Mouse (Mus musculus): ENCODE measurements around the gene Eefsec. TPM values are rescaled to one million over a fixed set of nuclear protein-coding genes. Genes with fewer than 3 reads are reported as not detected.

Gene Eefsec
- polyA plus RNA-seq, 1 experiment from 2014 or later, result 42.3 TPM

GRCm38 (mm10) chr6:88274623-88275022 is 171.7 kb downstream of the Eefsec start:
- Histone ChIP-seq H3K4me2 (replicated peaks) (no peak overlapping the region), H3K4me1 (peaks cover 13% of the 10 kb centered on the region), H3K27ac (no peak overlapping the region), H3K4me3 (no peak overlapping the region), H3K27me3 (peaks cover 9% of the 10 kb centered on the region; the same call in 1 of the 2 replicates), H3K36me3 (peaks cover 7% of the 10 kb centered on the region; the same call in 1 of the 2 replicates), H3K9ac (no peak overlapping the region), H3K9me3 (no peaks in the 10 kb centered on the region)
- 90% methylated on average over 6 of the region's 6 CpGs for WGBS
- ATAC-seq (ENCODE audit: low FRiP score, low read depth), result no peak

- 92% methylated on average over 2 of the region's 2 CpGs for WGBS
- Histone ChIP-seq H3K27me3 (peaks cover 8% of the 10 kb centered on the region; the same call in 1 of the 2 replicates), H3K4me1 (peaks cover 13% of the 10 kb centered on the region), H3K4me3 (no peak overlapping the region), H3K27ac (no peak overlapping the region), H3K36me3 (no peaks in the 10 kb centered on the region), H3K4me2 (replicated peaks) (no peak overlapping the region), H3K9me3 (no peaks in the 10 kb centered on the region), H3K9ac (no peak overlapping the region)
- ATAC-seq (ENCODE audit: low FRiP score, low read depth), result no peak
Measured at GRCm38 (mm10) chr6:88267970-88268369, 178.4 kb downstream of the Eefsec start.

GRCm38 (mm10) chr6:88267068-88267467 is 179.3 kb downstream of the Eefsec start:
- ATAC-seq (ENCODE audit: low FRiP score, low read depth), result no peak
- Histone ChIP-seq H3K4me1 (peaks cover 6% of the 10 kb centered on the region), H3K9ac (no peak overlapping the region), H3K27me3 (peaks cover 8% of the 10 kb centered on the region; the same call in 1 of the 2 replicates), H3K27ac (no peak overlapping the region), H3K4me2 (replicated peaks) (no peak overlapping the region), H3K9me3 (no peaks in the 10 kb centered on the region), H3K36me3 (no peaks in the 10 kb centered on the region), H3K4me3 (no peak overlapping the region)
- WGBS, result 80% methylated on average over 3 of the region's 3 CpGs

GRCm38 (mm10) chr6:88266055-88266454 is 180.3 kb downstream of the Eefsec start:
- no peak for ATAC-seq (ENCODE audit: low FRiP score, low read depth)
- H3K36me3 ChIP-seq, result no peaks in the 10 kb centered on the region
- no peak overlapping the region for H3K9ac ChIP-seq
- no peak overlapping the region for H3K27ac ChIP-seq
- H3K4me3 ChIP-seq, result no peak overlapping the region
- H3K4me1 ChIP-seq, result no peaks in the 10 kb centered on the region; the same call in 1 of the 2 replicates
- no peak overlapping the region for H3K4me2 ChIP-seq (replicated peaks)
- H3K27me3 ChIP-seq, result peaks cover 8% of the 10 kb centered on the region; the same call in 1 of the 2 replicates
- WGBS, result 81% methylated on average over 3 of the region's 3 CpGs
- H3K9me3 ChIP-seq, result no peaks in the 10 kb centered on the region

- H3K27ac ChIP-seq, result no peak overlapping the region
- H3K4me3 ChIP-seq, result no peak overlapping the region
- ATAC-seq (ENCODE audit: low FRiP score, low read depth), result no peak
- no peak overlapping the region for H3K9ac ChIP-seq
- H3K27me3 ChIP-seq, result peaks cover 6% of the 10 kb centered on the region; the same call in 1 of the 2 replicates
- H3K36me3 ChIP-seq, result no peaks in the 10 kb centered on the region
- no peaks in the 10 kb centered on the region; the same call in 1 of the 2 replicates for H3K4me1 ChIP-seq
- WGBS, result 88% methylated on average over 1 of the region's 1 CpGs
- no peaks in the 10 kb centered on the region for H3K9me3 ChIP-seq
- no peak overlapping the region for H3K4me2 ChIP-seq (replicated peaks)
Measured at GRCm38 (mm10) chr6:88265355-88265754, 181.0 kb downstream of the Eefsec start.

- Histone ChIP-seq H3K4me2 (replicated peaks) (no peak overlapping the region), H3K27me3 (peaks cover 3% of the 10 kb centered on the region; the same call in 1 of the 2 replicates), H3K4me1 (no peaks in the 10 kb centered on the region; the same call in 1 of the 2 replicates), H3K9ac (no peak overlapping the region), H3K9me3 (no peaks in the 10 kb centered on the region), H3K4me3 (no peak overlapping the region), H3K36me3 (peaks cover 9% of the 10 kb centered on the region), H3K27ac (no peak overlapping the region)
- no peak for ATAC-seq (ENCODE audit: low FRiP score, low read depth)
- WGBS, result 24% methylated on average over 9 of the region's 9 CpGs
Measured at GRCm38 (mm10) chr6:88262160-88262559, 184.2 kb downstream of the Eefsec start.

GRCm38 (mm10) chr6:88260645-88261044 is 185.7 kb downstream of the Eefsec start:
- no peaks in the 10 kb centered on the region for H3K9me3 ChIP-seq
- no peak overlapping the region for H3K9ac ChIP-seq
- H3K4me1 ChIP-seq, result no peaks in the 10 kb centered on the region; the same call in 1 of the 2 replicates
- no peak for ATAC-seq (ENCODE audit: low FRiP score, low read depth)
- no peak overlapping the region for H3K4me3 ChIP-seq
- H3K36me3 ChIP-seq, result peaks cover 23% of the 10 kb centered on the region
- no peak overlapping the region for H3K27ac ChIP-seq
- WGBS, result 78% methylated on average over 3 of the region's 3 CpGs
- peaks cover 3% of the 10 kb centered on the region; the same call in 1 of the 2 replicates for H3K27me3 ChIP-seq
- H3K4me2 ChIP-seq (replicated peaks), result no peak overlapping the region

- Histone ChIP-seq H3K36me3 (peaks cover 23% of the 10 kb centered on the region), H3K9me3 (no peaks in the 10 kb centered on the region), H3K4me1 (no peaks in the 10 kb centered on the region; the same call in 1 of the 2 replicates), H3K4me2 (replicated peaks) (no peak overlapping the region), H3K4me3 (no peak overlapping the region), H3K27me3 (peaks cover 3% of the 10 kb centered on the region; the same call in 1 of the 2 replicates), H3K27ac (no peak overlapping the region), H3K9ac (no peak overlapping the region)
- no peak for ATAC-seq (ENCODE audit: low FRiP score, low read depth)
- 88% methylated on average over 3 of the region's 3 CpGs for WGBS
Measured at GRCm38 (mm10) chr6:88259621-88260020, 186.7 kb downstream of the Eefsec start.

- no peak overlapping the region for H3K9ac ChIP-seq
- no peaks in the 10 kb centered on the region for H3K4me1 ChIP-seq
- WGBS, result 80% methylated on average over 4 of the region's 4 CpGs
- H3K27me3 ChIP-seq, result no peaks in the 10 kb centered on the region
- peaks cover 23% of the 10 kb centered on the region for H3K36me3 ChIP-seq
- H3K9me3 ChIP-seq, result no peaks in the 10 kb centered on the region
- no peak overlapping the region for H3K4me2 ChIP-seq (replicated peaks)
- H3K27ac ChIP-seq, result no peak overlapping the region
- H3K4me3 ChIP-seq, result no peak overlapping the region
- no peak for ATAC-seq (ENCODE audit: low FRiP score, low read depth)
Measured at GRCm38 (mm10) chr6:88255435-88255834, 190.9 kb downstream of the Eefsec start.

GRCm38 (mm10) chr6:88254082-88254481 is 192.3 kb downstream of the Eefsec start:
- no peaks in the 10 kb centered on the region for H3K4me1 ChIP-seq
- no peak overlapping the region for H3K9ac ChIP-seq
- H3K27me3 ChIP-seq, result no peaks in the 10 kb centered on the region
- peaks cover 23% of the 10 kb centered on the region for H3K36me3 ChIP-seq
- 81% methylated on average over 6 of the region's 6 CpGs for WGBS
- no peak for ATAC-seq (ENCODE audit: low FRiP score, low read depth)
- H3K4me3 ChIP-seq, result no peak overlapping the region
- no peak overlapping the region for H3K27ac ChIP-seq
- H3K4me2 ChIP-seq (replicated peaks), result no peak overlapping the region
- no peaks in the 10 kb centered on the region for H3K9me3 ChIP-seq

- 86% methylated on average over 7 of the region's 7 CpGs for WGBS
Measured at GRCm38 (mm10) chr6:88251798-88252478, 194.4 kb downstream of the Eefsec start.

GRCm38 (mm10) chr6:88251396-88251795 is 194.9 kb downstream of the Eefsec start:
- 86% methylated on average over 1 of the region's 1 CpGs for WGBS
- no peak overlapping the region for H3K4me2 ChIP-seq (replicated peaks)
- ATAC-seq (ENCODE audit: low FRiP score, low read depth), result no peak
- peaks cover 7% of the 10 kb centered on the region for H3K36me3 ChIP-seq
- no peaks in the 10 kb centered on the region for H3K9me3 ChIP-seq
- no peak overlapping the region for H3K4me3 ChIP-seq
- no peaks in the 10 kb centered on the region for H3K27me3 ChIP-seq
- no peaks in the 10 kb centered on the region for H3K4me1 ChIP-seq
- no peak overlapping the region for H3K27ac ChIP-seq
- H3K9ac ChIP-seq, result no peak overlapping the region

More at GRCm38 (mm10) chr6:88251798-88252478, 194.4 kb downstream of the Eefsec start:
- Histone ChIP-seq H3K4me3 (no peak overlapping the region), H3K9ac (no peak overlapping the region), H3K4me2 (replicated peaks) (no peak overlapping the region), H3K27ac (no peak overlapping the region), H3K9me3 (no peaks in the 10 kb centered on the region), H3K27me3 (no peaks in the 10 kb centered on the region), H3K36me3 (peaks cover 12% of the 10 kb centered on the region), H3K4me1 (no peaks in the 10 kb centered on the region)
- no peak for ATAC-seq (ENCODE audit: low FRiP score, low read depth)
